Mouse (Mus musculus) lung, embryonic 14.5 days (tissue): ENCODE results near the gene Ep300. TPM values are rescaled to one million over a fixed set of nuclear protein-coding genes. Genes with fewer than 3 reads are reported as not detected.
A peak's percentile ranks its signal among the peaks of the same experiment; 100 is the strongest.
"Not testable (repeated sequence)": the region's sequence is repeated elsewhere in the genome, so short reads cannot be mapped to it uniquely, and the experiment has no call there.

Experiments used
- ATAC-seq: fragments of 200-750 bp; cut with Nextera tagmentation; 2 replicates; pipeline ENCODE4 v1.8.0; 2017; ENCODE audit warnings: mild to moderate bottlenecking, moderate TSS enrichment, moderate library complexity; ENCODE audit not compliant: insufficient read depth
- DNase-seq: peaks from one replicate; pipeline ENCODE4 v3.0.0-alpha.2; 2015
- H3K27ac ChIP-seq: fragments of 300-500 bp; sonication (generic); 2 replicates; pipeline ENCODE4 v1.5.1; 2014; ENCODE audit warnings: low read depth, mild to moderate bottlenecking, moderate library complexity
- H3K27me3 ChIP-seq: fragments of 300-500 bp; sonication (generic); 2 replicates; pipeline ENCODE4 v1.6.1; 2014; ENCODE audit warnings: low read length, control low read depth; ENCODE audit not compliant: insufficient read depth
- H3K36me3 ChIP-seq: fragments of 300-500 bp; sonication (generic); 2 replicates; pipeline ENCODE4 v1.6.1; 2014; ENCODE audit warnings: control low read depth; ENCODE audit not compliant: insufficient read depth
- H3K4me1 ChIP-seq: fragments of 300-500 bp; sonication (generic); 2 replicates; pipeline ENCODE4 v1.6.1; 2014; ENCODE audit warnings: antibody characterized with exemption, control low read depth; ENCODE audit not compliant: insufficient read depth
- H3K4me2 ChIP-seq: fragments of 300-500 bp; sonication (generic); 2 replicates; pipeline ENCODE4 v1.6.1; 2014; ENCODE audit warnings: mild to moderate bottlenecking
- H3K4me3 ChIP-seq: fragments of 300-500 bp; sonication (generic); 2 replicates; pipeline ENCODE4 v1.5.1; 2014; ENCODE audit warnings: low read depth, low read length
- H3K9ac ChIP-seq: fragments of 300-500 bp; sonication (generic); 2 replicates; pipeline ENCODE4 v1.6.1; 2014
- H3K9me3 ChIP-seq: fragments of 300-500 bp; sonication (generic); 2 replicates; pipeline ENCODE4 v1.6.1; 2016; ENCODE audit warnings: low read depth, low read length, control low read depth
- CTCF ChIP-seq: IDR thresholded peaks from 2 replicates; pipeline ENCODE4 v1.5.1; 2016; ENCODE audit warnings: antibody characterized with exemption, low read depth
- WGBS: fragments of 180-500 bp; shearing (Covaris S2); extraction: QIAGEN DNeasy Blood & Tissue Kit; methylation state at CpG from one replicate; pipeline ENCODE4 v1.1.7; 2014; 5-methylcytosine and 5-hydroxymethylcytosine counted together
- polyA plus RNA-seq: library from polyadenylated mRNA; unstranded; fragments of >200 nt; fragmentation: Nextera tagmentation; extraction: Ambion mirVana; gene quantifications from 2 replicates; pipeline ENCODE4 v1.2.1, GENCODE M21; 2014

Gene Ep300
- polyA plus RNA-seq, 1 experiment from 2014 or later, result 22.6 TPM

- no peak for TF ChIP-seq CTCF
- WGBS, result 18% methylated on average over 3 of the region's 3 CpGs
- ATAC-seq, result no peak
- Histone ChIP-seq H3K9ac (no peak overlapping the region), H3K36me3 (no peaks in the 10 kb centered on the region), H3K27ac (no peak overlapping the region), H3K4me2 (no peak overlapping the region), H3K9me3 (no peaks in the 10 kb centered on the region), H3K4me1 (no peaks in the 10 kb centered on the region), H3K4me3 (no peak overlapping the region), H3K27me3 (no peaks in the 10 kb centered on the region)
- no peak for DNase-seq
Observed at GRCm38 (mm10) chr15:81576961-81577360, 8.2 kb upstream of the Ep300 start.

- no peak overlapping the region for H3K4me2 ChIP-seq
- no peaks in the 10 kb centered on the region for H3K36me3 ChIP-seq
- H3K27me3 ChIP-seq, result no peaks in the 10 kb centered on the region
- no peak overlapping the region for H3K9ac ChIP-seq
- no peak for TF ChIP-seq CTCF
- H3K4me3 ChIP-seq, result no peak overlapping the region
- no peak for DNase-seq
- no peaks in the 10 kb centered on the region for H3K4me1 ChIP-seq
- H3K27ac ChIP-seq, result no peak overlapping the region
- ATAC-seq, result no peak
- no peaks in the 10 kb centered on the region for H3K9me3 ChIP-seq
- WGBS, result 84% methylated on average over 7 of the region's 7 CpGs
Observed at GRCm38 (mm10) chr15:81577743-81578165, 7.4 kb upstream of the Ep300 start.

DNA sequence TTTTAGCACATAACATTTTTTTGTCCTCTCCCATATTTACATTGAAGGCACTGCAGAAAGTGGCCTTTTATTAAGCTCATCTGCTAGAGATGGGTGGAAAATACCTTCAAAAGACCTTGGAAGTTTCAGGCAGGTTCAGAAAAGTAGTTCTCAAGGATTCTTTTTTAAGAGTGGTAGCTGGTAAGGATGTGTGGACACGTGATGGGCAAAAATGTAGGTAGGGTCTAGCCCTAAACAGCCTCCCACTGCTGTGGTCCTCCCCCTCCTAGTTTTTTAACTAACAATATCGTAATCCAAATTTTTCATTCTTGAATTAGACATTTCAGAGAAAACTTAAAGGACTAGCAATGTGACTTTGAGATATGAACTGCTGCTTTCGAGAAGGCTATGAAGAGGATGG lies 685 bp upstream of the Ep300 start:
- ATAC-seq, result no peak
- Histone ChIP-seq H3K27ac (peak overlapping the region; percentile 83), H3K27me3 (no peaks in the 10 kb centered on the region), H3K4me1 (peaks cover 3% of the 10 kb centered on the region), H3K9me3 (no peaks in the 10 kb centered on the region), H3K9ac (peak overlapping the region; percentile 64), H3K36me3 (0 out of 2 replicates have a peak, but pooled peaks cover 3% of the 10 kb centered on the region), H3K4me3 (peak overlapping the region; percentile 97), H3K4me2 (peak overlapping the region; percentile 70)
- no peak for TF ChIP-seq CTCF
- WGBS, result 5% methylated on average over 3 of the region's 3 CpGs
- DNase-seq, result no peak

- Histone ChIP-seq H3K36me3 (peaks cover 10% of the 10 kb centered on the region; the same call in 1 of the 2 replicates), H3K9me3 (no peaks in the 10 kb centered on the region), H3K9ac (peak overlapping the region; percentile 100), H3K27me3 (no peaks in the 10 kb centered on the region), H3K4me3 (peak overlapping the region; percentile 97), H3K27ac (peak overlapping the region; percentile 100), H3K4me2 (peak overlapping the region; percentile 60), H3K4me1 (peaks cover 3% of the 10 kb centered on the region)
- DNase-seq, result peak; percentile 84
- TF ChIP-seq CTCF, result peak; percentile 57
- peak; percentile 74 for ATAC-seq
- WGBS, result under 1% methylated on average over 56 of the region's 77 CpGs
Observed at GRCm38 (mm10) chr15:81585746-81586461, 753 bp downstream of the Ep300 start.

- H3K4me2 ChIP-seq, result peak overlapping the region; percentile 60
- DNase-seq, result peak; percentile 63
- H3K4me1 ChIP-seq, result peaks cover 3% of the 10 kb centered on the region
- H3K4me3 ChIP-seq, result peak overlapping the region; percentile 97
- no peaks in the 10 kb centered on the region for H3K9me3 ChIP-seq
- H3K27ac ChIP-seq, result peak overlapping the region; percentile 100
- 0% methylated on average over 28 of the region's 28 CpGs for WGBS
- peaks cover 10% of the 10 kb centered on the region; the same call in 1 of the 2 replicates for H3K36me3 ChIP-seq
- H3K27me3 ChIP-seq, result no peaks in the 10 kb centered on the region
- peak overlapping the region; percentile 100 for H3K9ac ChIP-seq
- TF ChIP-seq CTCF, result no peak
- no peak for ATAC-seq
Observed at GRCm38 (mm10) chr15:81586466-81586865, 1.3 kb downstream of the Ep300 start.

GRCm38 (mm10) chr15:81587686-81588085 lies 2.5 kb downstream of the Ep300 start:
- Histone ChIP-seq H3K4me1 (peaks cover 3% of the 10 kb centered on the region), H3K36me3 (peaks cover 13% of the 10 kb centered on the region; the same call in 1 of the 2 replicates), H3K9ac (peak overlapping the region; percentile 100), H3K9me3 (no peaks in the 10 kb centered on the region), H3K4me2 (peak overlapping the region; percentile 60), H3K27ac (no peak overlapping the region), H3K27me3 (no peaks in the 10 kb centered on the region), H3K4me3 (peak overlapping the region; percentile 97)
- no peak for ATAC-seq
- DNase-seq, result no peak
- TF ChIP-seq CTCF, result no peak
- 36% methylated on average over 2 of the region's 2 CpGs for WGBS

DNA sequence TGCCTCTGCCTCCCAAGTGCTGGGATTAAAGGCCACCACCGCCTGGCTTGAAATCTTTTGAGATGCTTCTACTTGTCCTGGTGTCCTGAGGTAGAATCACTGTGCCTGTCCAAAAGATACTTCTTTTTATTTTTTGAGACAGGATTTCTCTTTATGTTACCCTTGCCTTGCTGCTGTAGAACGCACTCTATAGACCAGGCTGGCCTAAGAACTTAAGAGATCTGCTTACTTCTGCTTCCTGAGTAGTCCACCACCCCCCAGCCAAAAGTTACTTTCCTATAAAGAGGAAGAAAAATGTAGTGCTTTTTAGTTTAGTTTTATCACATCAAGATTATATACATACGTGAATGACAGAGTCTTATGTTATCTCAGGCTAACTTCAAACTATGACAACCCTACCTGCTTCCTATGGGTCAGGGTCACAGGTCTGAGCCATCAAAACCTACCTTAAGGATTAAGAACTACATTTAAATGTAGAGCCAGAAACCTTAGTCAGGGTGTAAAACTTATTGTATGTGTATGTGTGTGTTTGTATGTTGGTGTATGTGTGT lies 9.1 kb downstream of the Ep300 start:
- Histone ChIP-seq H3K9ac (no peak overlapping the region), H3K9me3 (no peaks in the 10 kb centered on the region), H3K4me2 (no peak overlapping the region), H3K36me3 (peaks cover 33% of the 10 kb centered on the region; the same call in 1 of the 2 replicates), H3K27ac (no peak overlapping the region), H3K4me3 (no peak overlapping the region), H3K4me1 (no peaks in the 10 kb centered on the region), H3K27me3 (no peaks in the 10 kb centered on the region)
- WGBS, result 93% methylated on average over 3 of the region's 3 CpGs
- ATAC-seq (no peak), DNase-seq (no peak)
- no peak for TF ChIP-seq CTCF

DNA sequence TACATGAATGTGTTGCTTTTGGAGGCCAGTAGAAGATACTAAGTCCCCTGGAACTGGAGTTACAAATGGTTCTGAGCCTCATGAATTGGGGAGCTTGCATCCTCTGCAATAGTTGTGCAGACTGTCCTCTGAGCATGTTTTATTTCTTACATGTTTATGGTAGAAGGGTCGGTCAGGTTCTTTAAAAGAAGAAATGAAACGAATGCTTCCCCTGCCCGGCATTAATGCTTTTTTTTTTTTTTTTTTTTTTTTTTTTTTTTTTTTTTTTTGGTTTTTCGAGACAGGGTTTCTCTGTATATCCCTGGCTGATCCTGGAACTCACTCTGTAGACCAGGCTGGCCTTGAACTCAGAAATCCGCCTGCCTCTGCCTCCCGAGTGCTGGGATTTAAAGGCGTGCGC lies 13.6 kb downstream of the Ep300 start:
- not testable (repeated sequence) for DNase-seq, H3K9ac ChIP-seq

More for the DNA sequence above, 13.6 kb downstream of the Ep300 start:
- WGBS, result 88% methylated on average over 8 of the region's 8 CpGs
- H3K4me3 ChIP-seq, H3K4me1 ChIP-seq, ATAC-seq, H3K27me3 ChIP-seq, H3K4me2 ChIP-seq, H3K9me3 ChIP-seq, H3K27ac ChIP-seq: not testable (repeated sequence)
- peaks cover 31% of the 10 kb centered on the region for H3K36me3 ChIP-seq
